Mouse (Mus musculus) heart, adult 2 months (tissue): ENCODE data around the gene Zfp61.

Experiments used
- CTCF ChIP-seq: fragments of 200-600 bp; IDR thresholded peaks from 2 replicates; pipeline ENCODE4 v1.8.1; 2022; ENCODE audit warnings: antibody characterized with exemption, mild to moderate bottlenecking, moderate library complexity
- EP300 ChIP-seq: fragments of 200-500 bp; IDR thresholded peaks from 2 replicates; pipeline ENCODE4 v1.6.1; 2011; ENCODE audit warnings: low read depth, low read length, control low read depth; ENCODE audit not compliant: insufficient read depth
- POLR2A ChIP-seq: fragments of 200-500 bp; IDR thresholded peaks from 2 replicates; pipeline ENCODE4 v1.6.1; 2011; ENCODE audit warnings: mild to moderate bottlenecking, low read depth, low read length, control low read depth; ENCODE audit not compliant: insufficient read depth

DNA sequence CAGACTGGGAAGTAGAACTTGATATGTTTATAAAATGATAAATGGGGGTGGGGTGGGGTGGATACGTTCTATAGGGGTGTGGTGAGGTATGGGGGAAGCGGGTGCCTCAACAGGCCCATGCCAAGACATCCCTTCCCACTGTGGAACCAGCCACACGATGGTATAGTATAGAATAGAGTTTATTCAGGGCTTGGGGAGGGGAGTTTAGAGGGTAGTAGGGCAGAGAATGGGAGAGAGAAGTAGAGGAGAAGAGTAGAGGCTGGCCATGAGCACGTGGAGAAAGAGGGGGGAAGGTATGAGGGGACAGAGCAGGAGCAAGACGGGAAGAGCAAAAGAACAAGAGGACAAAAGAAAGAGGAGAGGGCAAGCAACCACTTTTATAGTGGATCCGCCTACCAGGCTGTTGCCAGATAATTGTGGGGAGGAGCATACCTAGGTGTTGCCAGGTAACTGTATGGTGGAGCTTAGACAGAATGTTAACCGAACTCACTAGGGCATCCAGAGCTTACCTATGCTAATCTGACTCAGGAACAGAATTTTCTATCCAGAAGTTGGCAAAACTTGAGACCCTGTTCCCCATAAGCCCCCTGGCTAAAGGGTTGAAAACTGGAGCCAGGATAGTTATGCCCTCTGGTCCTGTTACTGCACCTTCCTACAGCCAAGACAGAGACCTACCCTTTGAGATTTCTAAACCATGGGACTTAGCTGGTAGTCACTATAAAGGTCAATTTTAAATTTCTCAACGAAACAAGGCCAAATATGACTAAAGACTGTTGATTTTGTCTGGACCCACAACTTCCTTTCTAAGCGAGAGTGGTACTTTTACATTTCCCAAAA is 47.0 kb downstream of the Zfp61 start:
- no peak for TF ChIP-seq POLR2A
- TF ChIP-seq CTCF: no peak
- TF ChIP-seq EP300: no peak
